Mouse (Mus musculus) hindbrain, embryonic 11.5 days (tissue): ENCODE measurements around the gene Olfr536. TPM values are rescaled to one million over a fixed set of nuclear protein-coding genes. Genes with fewer than 3 reads are reported as not detected.

Source experiments
- polyA plus RNA-seq: library from polyadenylated mRNA; unstranded; fragments of >200 nt; fragmentation: Nextera tagmentation; extraction: Ambion mirVana; gene quantifications from 2 replicates; pipeline ENCODE4 v1.2.1, GENCODE M21; 2014

Gene Olfr536
- polyA plus RNA-seq, 1 experiment from 2014 or later = not detected

Other genes with a start within 250 kb of the Olfr536 start
- gene Olfr525, start 186.5 kb downstream of the Olfr536 start, polyA plus RNA-seq = not detected in 2 replicates
- gene Olfr527, start 173.4 kb downstream of the Olfr536 start, polyA plus RNA-seq = not detected in 2 replicates
- gene Olfr60, start 145.7 kb downstream of the Olfr536 start, polyA plus RNA-seq = not detected in 2 replicates
- gene Olfr530, start 131.1 kb downstream of the Olfr536 start, polyA plus RNA-seq = not detected in 2 replicates
- gene Olfr531, start 104.5 kb downstream of the Olfr536 start, polyA plus RNA-seq = not detected in 2 replicates
- gene Olfr532, start 85.8 kb downstream of the Olfr536 start, polyA plus RNA-seq = not detected in 2 replicates
- not detected in 2 replicates for gene Olfr533, start 44.0 kb downstream of the Olfr536 start, polyA plus RNA-seq
- gene Olfr535, start 23.2 kb downstream of the Olfr536 start, polyA plus RNA-seq = not detected in 2 replicates
- not detected in 2 replicates for gene Olfr538, start 60.5 kb upstream of the Olfr536 start, polyA plus RNA-seq
- gene Olfr46, start 93.9 kb upstream of the Olfr536 start, polyA plus RNA-seq = not detected in 2 replicates
- not detected in 2 replicates for gene Olfr61, start 121.6 kb upstream of the Olfr536 start, polyA plus RNA-seq
- gene Olfr53, start 139.1 kb upstream of the Olfr536 start, polyA plus RNA-seq = not detected in 2 replicates
- gene Olfr539, start 152.5 kb upstream of the Olfr536 start, polyA plus RNA-seq = not detected in 2 replicates
- not detected in 2 replicates for gene Olfr45, start 174.6 kb upstream of the Olfr536 start, polyA plus RNA-seq
- gene Olfr541, start 189.9 kb upstream of the Olfr536 start, polyA plus RNA-seq = not detected in 2 replicates